Comparison of ENCODE assay signal across 8 mouse cellular contexts in the genomic region with DNA sequence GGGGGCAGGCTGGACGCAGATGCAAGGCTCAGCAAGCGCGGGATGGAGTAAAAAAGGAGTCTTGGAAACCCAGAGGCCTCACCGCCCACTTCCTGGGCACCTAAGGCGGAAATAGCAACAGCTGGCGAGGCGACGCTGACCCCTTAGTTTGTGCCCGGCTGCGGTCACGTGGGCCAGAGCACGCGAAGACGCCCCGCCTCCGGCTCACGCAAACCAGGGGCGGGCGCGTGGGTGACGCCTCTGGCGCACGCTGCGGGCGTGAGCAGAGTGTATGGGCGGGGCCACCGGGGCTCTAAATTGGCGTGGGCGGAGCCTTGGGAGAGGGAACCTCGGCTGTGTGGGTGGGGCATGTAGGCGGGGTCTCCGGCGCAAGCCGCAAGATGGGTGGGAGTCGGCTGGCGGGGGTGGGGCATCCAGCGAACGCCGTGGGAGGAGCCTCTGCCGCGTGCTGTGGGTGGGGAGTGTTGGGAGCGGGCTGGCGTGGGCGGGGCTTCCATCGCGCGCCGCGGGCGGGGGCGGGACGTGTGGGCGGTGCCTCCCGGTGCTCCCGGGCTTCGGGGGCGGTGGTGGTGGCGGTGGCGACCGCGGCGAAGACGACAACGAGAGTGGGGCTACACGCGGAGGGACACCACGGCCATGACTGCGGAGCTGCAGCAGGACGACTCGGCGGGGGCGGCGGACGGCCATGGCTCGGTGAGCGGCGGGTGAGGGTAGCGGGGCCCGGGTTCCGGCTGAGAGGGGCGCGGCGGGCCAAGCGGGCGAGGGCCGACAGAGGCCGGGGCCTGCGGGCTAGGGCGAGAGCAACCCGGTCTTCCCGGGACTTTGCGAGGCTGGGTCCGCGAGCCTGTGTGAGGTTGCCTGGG. TPM values are rescaled to one million over a fixed set of nuclear protein-coding genes. Genes with fewer than 3 reads are reported as not detected.
DNase-seq lines count a peak whose midpoint lies in the region; ATAC-seq and TF ChIP-seq lines count a peak whose summit lies in the region.

A gene (plus strand): TSS at position 531 of the 863 bp plus-strand sequence.

- H3K27ac ChIP-seq in bone marrow, adult 2 months (ENCODE audit: control insufficient read depth, insufficient read depth, low read depth, low read length, poor library complexity): peak within 1 kb of the TSS; percentile 92
- peak within 1 kb of the TSS; percentile 92 for H3K27ac ChIP-seq in embryonic facial prominence, embryonic 15.5 days (replicated peaks)
- peak within 1 kb of the TSS; percentile 77 for H3K27ac ChIP-seq in kidney, embryonic 14.5 days (ENCODE audit: low read depth, low read length)
- H3K27ac ChIP-seq in limb, embryonic 15.5 days: peak within 1 kb of the TSS; percentile 90

- H3K4me2 ChIP-seq in embryonic facial prominence, embryonic 15.5 days (replicated peaks): peak within 1 kb of the TSS; percentile 75
- H3K4me2 ChIP-seq in kidney, embryonic 14.5 days (replicated peaks; ENCODE audit: low read depth, low read length): peak within 1 kb of the TSS; percentile 68
- H3K4me2 ChIP-seq in limb, embryonic 15.5 days: peak within 1 kb of the TSS; percentile 73

- no peaks in the 10 kb centered on the region for H3K27me3 ChIP-seq in embryonic facial prominence, embryonic 15.5 days
- no peaks in the 10 kb centered on the region for H3K27me3 ChIP-seq in kidney, embryonic 14.5 days (ENCODE audit: control insufficient read depth, insufficient read depth, low read length)
- no peaks in the 10 kb centered on the region for H3K27me3 ChIP-seq in limb, embryonic 15.5 days

- TF ChIP-seq CTCF in bone marrow, adult 2 months (IDR thresholded peaks at IDR 0.05; ENCODE audit: control insufficient read depth, insufficient read depth, low read length): no peak

- H3K4me1 ChIP-seq in bone marrow, adult 2 months (ENCODE audit: control insufficient read depth, insufficient read depth, low read length): no peaks in the 10 kb centered on the region; the same call in 1 of the 2 replicates
- peaks cover 17% of the 10 kb centered on the region for H3K4me1 ChIP-seq in embryonic facial prominence, embryonic 15.5 days
- no peaks in the 10 kb centered on the region; the same call in 1 of the 2 replicates for H3K4me1 ChIP-seq in kidney, embryonic 14.5 days (ENCODE audit: control insufficient read depth, insufficient read depth, low read length)
- H3K4me1 ChIP-seq in limb, embryonic 15.5 days: peaks cover 13% of the 10 kb centered on the region; the same call in 1 of the 2 replicates

- H3K9ac ChIP-seq in embryonic facial prominence, embryonic 15.5 days: peak within 1 kb of the TSS; percentile 68
- peak within 1 kb of the TSS; percentile 78 for H3K9ac ChIP-seq in kidney, embryonic 14.5 days (ENCODE audit: low read depth, low read length)
- peak within 1 kb of the TSS; percentile 70 for H3K9ac ChIP-seq in limb, embryonic 15.5 days

- peak; percentile 59; the same call in 1 of the 2 replicates for TF ChIP-seq POLR2A in bone marrow, adult 2 months (IDR thresholded peaks at IDR 0.05; ENCODE audit: borderline replicate concordance, control insufficient read depth, low read depth, low read length)

- peak within 1 kb of the TSS; percentile 90 for H3K4me3 ChIP-seq in bone marrow, adult 2 months (replicated peaks; ENCODE audit: control insufficient read depth, low read depth, low read length)
- H3K4me3 ChIP-seq in embryonic facial prominence, embryonic 15.5 days (replicated peaks): peak within 1 kb of the TSS; percentile 84
- H3K4me3 ChIP-seq in kidney, embryonic 14.5 days (ENCODE audit: low read length): peak within 1 kb of the TSS; percentile 76
- peak within 1 kb of the TSS; percentile 84 for H3K4me3 ChIP-seq in limb, embryonic 15.5 days

- H3K36me3 ChIP-seq in embryonic facial prominence, embryonic 15.5 days: no peaks in the 10 kb centered on the region
- no peaks in the 10 kb centered on the region for H3K36me3 ChIP-seq in kidney, embryonic 14.5 days (ENCODE audit: control insufficient read depth, insufficient read depth, low read length)
- no peaks in the 10 kb centered on the region for H3K36me3 ChIP-seq in limb, embryonic 15.5 days

- peak; percentile 99 for DNase-seq in 416B (ENCODE audit: low read depth)
- DNase-seq in heart, adult 9 months (ENCODE audit: low spot score in 2 of 2): peak; percentile 98 to 99
- peak; percentile 98 to 99 for DNase-seq in monocyte, adult 2 months (ENCODE audit: low read depth in 1 of 2, low spot score in 2 of 2)
- DNase-seq in spleen, postnatal 36 days (ENCODE audit: low spot score in 2 of 2): peak; percentile 99

- H3K9me3 ChIP-seq in embryonic facial prominence, embryonic 15.5 days (replicated peaks): no peaks in the 10 kb centered on the region
- H3K9me3 ChIP-seq in kidney, embryonic 14.5 days (ENCODE audit: control insufficient read depth, low read length): no peaks in the 10 kb centered on the region
- no peaks in the 10 kb centered on the region for H3K9me3 ChIP-seq in limb, embryonic 15.5 days

- peak; percentile 96 for ATAC-seq in embryonic facial prominence, embryonic 15.5 days (ENCODE audit: insufficient number of reproducible peaks, low FRiP score, low TSS enrichment, low read depth)
- ATAC-seq in kidney, embryonic 14.5 days (ENCODE audit: low FRiP score, low TSS enrichment): peak; percentile 94
- peak; percentile 95 for ATAC-seq in limb, embryonic 15.5 days (ENCODE audit: insufficient number of reproducible peaks, low FRiP score, low TSS enrichment, low read depth)

- WGBS in bone marrow, adult 2 months: under 1% methylated on average over 92 of the region's 94 CpGs
- WGBS in embryonic facial prominence, embryonic 15.5 days: 1% methylated on average over 93 of the region's 94 CpGs
- under 1% methylated on average over 75 of the region's 94 CpGs for WGBS in kidney, embryonic 14.5 days
- WGBS in limb, embryonic 15.5 days: under 1% methylated on average over 89 of the region's 94 CpGs

RNA-seq across cellular contexts. Expression of the gene that starts here (rescaled TPM):
- polyA plus RNA-seq in bone marrow, adult 2 months (2011; ENCODE audit: insufficient read depth, insufficient read length, low replicate concordance, missing spikeins): 5.4 and 26.7 TPM in 2 replicates
- 29.7 and 33.0 TPM in 2 replicates for polyA plus RNA-seq in embryonic facial prominence, embryonic 15.5 days (2015; fragmentation: Nextera tagmentation; extraction: Ambion mirVana)
- polyA plus RNA-seq in kidney, embryonic 14.5 days (2014; fragmentation: Nextera tagmentation; extraction: Ambion mirVana): 19.2 and 32.4 TPM in 2 replicates
- polyA plus RNA-seq in limb, embryonic 15.5 days (2015; fragmentation: Nextera tagmentation; extraction: Ambion mirVana): 27.5 and 34.6 TPM in 2 replicates

Comparison
In these comparisons a context has a peak if more than half of its experiments do, and no peak if none do; other contexts are left out.
1. Peak in every context shown above with its lines: DNase-seq, ATAC-seq, H3K4me3 ChIP-seq and H3K27ac ChIP-seq.